Mouse (Mus musculus): ENCODE data around the gene Coq8a. TPM values are rescaled to one million over a fixed set of nuclear protein-coding genes. Genes with fewer than 3 reads are reported as not detected.

Coq8a gene
- polyA plus RNA-seq, 1 experiment: 179 TPM

GRCm38 (mm10) chr1:180183525-180184159, 15.8 kb downstream of the Coq8a start:
- Histone ChIP-seq H3K4me3 (ENCODE audit: insufficient read depth, low read depth, low read length) (no peak overlapping the region), H3K4me1 (ENCODE audit: control insufficient read depth, insufficient read depth, low read length) (peaks cover 56% of the 10 kb centered on the region), H3K27ac (ENCODE audit: insufficient read depth, low read depth, low read length) (no peak overlapping the region), H3K27me3 (replicated peaks; ENCODE audit: control insufficient read depth, insufficient read depth, low read length) (no peaks in the 10 kb centered on the region), H3K36me3 (ENCODE audit: control insufficient read depth, insufficient read depth, low read length) (no peaks in the 10 kb centered on the region)
- 57% methylated on average over 6 of the region's 6 CpGs for WGBS
- TF ChIP-seq CTCF (conservative IDR thresholded peaks at IDR 0.05; ENCODE audit: insufficient read depth, insufficient read length, low read depth, low read length) (no peak), POLR2A (IDR thresholded peaks at IDR 0.05; ENCODE audit: low read depth, low read length) (no peak)
- DNase-seq: peak; percentile 55

- peaks cover 64% of the 10 kb centered on the region for H3K4me1 ChIP-seq (ENCODE audit: control insufficient read depth, insufficient read depth, low read length)
- WGBS: 52% methylated on average over 3 of the region's 3 CpGs
- DNase-seq: peak; percentile 65
- no peaks in the 10 kb centered on the region for H3K27me3 ChIP-seq (replicated peaks; ENCODE audit: control insufficient read depth, insufficient read depth, low read length)
- no peak overlapping the region for H3K4me3 ChIP-seq (ENCODE audit: insufficient read depth, low read depth, low read length)
- 0 out of 2 replicates have a peak overlapping the region, but pooled peaks have one; percentile 25 for H3K27ac ChIP-seq (ENCODE audit: insufficient read depth, low read depth, low read length)
- no peaks in the 10 kb centered on the region for H3K36me3 ChIP-seq (ENCODE audit: control insufficient read depth, insufficient read depth, low read length)
- no peak for TF ChIP-seq CTCF (conservative IDR thresholded peaks at IDR 0.05; ENCODE audit: insufficient read depth, insufficient read length, low read depth, low read length)
- no peak for TF ChIP-seq POLR2A (IDR thresholded peaks at IDR 0.05; ENCODE audit: low read depth, low read length)
Observed at GRCm38 (mm10) chr1:180182731-180183130, 16.7 kb downstream of the Coq8a start.

- Histone ChIP-seq H3K27me3 (replicated peaks; ENCODE audit: control insufficient read depth, insufficient read depth, low read length) (no peaks in the 10 kb centered on the region), H3K27ac (ENCODE audit: insufficient read depth, low read depth, low read length) (no peak overlapping the region), H3K36me3 (ENCODE audit: control insufficient read depth, insufficient read depth, low read length) (no peaks in the 10 kb centered on the region), H3K4me1 (ENCODE audit: control insufficient read depth, insufficient read depth, low read length) (peaks cover 67% of the 10 kb centered on the region), H3K4me3 (ENCODE audit: insufficient read depth, low read depth, low read length) (no peak overlapping the region)
- 90% methylated on average over 9 of the region's 9 CpGs for whole genome bisulfite sequencing
- TF ChIP-seq POLR2A (IDR thresholded peaks at IDR 0.05; ENCODE audit: low read depth, low read length) (no peak), CTCF (conservative IDR thresholded peaks at IDR 0.05; ENCODE audit: insufficient read depth, insufficient read length, low read depth, low read length) (no peak)
- no peak for DNase-seq
Observed at GRCm38 (mm10) chr1:180181966-180182319, 17.5 kb downstream of the Coq8a start.

GRCm38 (mm10) chr1:180181304-180181965, 18.0 kb downstream of the Coq8a start:
- no peaks in the 10 kb centered on the region for H3K27me3 ChIP-seq (replicated peaks; ENCODE audit: control insufficient read depth, insufficient read depth, low read length)
- H3K27ac ChIP-seq (ENCODE audit: insufficient read depth, low read depth, low read length): no peak overlapping the region
- WGBS: 67% methylated on average over 7 of the region's 7 CpGs
- H3K36me3 ChIP-seq (ENCODE audit: control insufficient read depth, insufficient read depth, low read length): no peaks in the 10 kb centered on the region
- no peak for TF ChIP-seq CTCF (conservative IDR thresholded peaks at IDR 0.05; ENCODE audit: insufficient read depth, insufficient read length, low read depth, low read length)
- TF ChIP-seq POLR2A (IDR thresholded peaks at IDR 0.05; ENCODE audit: low read depth, low read length): no peak
- peaks cover 70% of the 10 kb centered on the region for H3K4me1 ChIP-seq (ENCODE audit: control insufficient read depth, insufficient read depth, low read length)
- H3K4me3 ChIP-seq (ENCODE audit: insufficient read depth, low read depth, low read length): no peak overlapping the region
- peak; percentile 79 for DNase-seq

- H3K4me3 ChIP-seq (ENCODE audit: insufficient read depth, low read depth, low read length): no peak overlapping the region
- no peaks in the 10 kb centered on the region for H3K36me3 ChIP-seq (ENCODE audit: control insufficient read depth, insufficient read depth, low read length)
- peaks cover 76% of the 10 kb centered on the region for H3K4me1 ChIP-seq (ENCODE audit: control insufficient read depth, insufficient read depth, low read length)
- H3K27ac ChIP-seq (ENCODE audit: insufficient read depth, low read depth, low read length): peak overlapping the region; percentile 14; the same call in 1 of the 2 replicates
- DNase-seq: no peak
- 29% methylated on average over 2 of the region's 2 CpGs for WGBS
- no peaks in the 10 kb centered on the region for H3K27me3 ChIP-seq (replicated peaks; ENCODE audit: control insufficient read depth, insufficient read depth, low read length)
- TF ChIP-seq POLR2A (IDR thresholded peaks at IDR 0.05; ENCODE audit: low read depth, low read length) (no peak), CTCF (conservative IDR thresholded peaks at IDR 0.05; ENCODE audit: insufficient read depth, insufficient read length, low read depth, low read length) (no peak)
Observed at GRCm38 (mm10) chr1:180179840-180180239, 19.6 kb downstream of the Coq8a start.

GRCm38 (mm10) chr1:180179100-180179499, 20.3 kb downstream of the Coq8a start:
- H3K27ac ChIP-seq (ENCODE audit: insufficient read depth, low read depth, low read length): no peak overlapping the region
- H3K4me3 ChIP-seq (ENCODE audit: insufficient read depth, low read depth, low read length): no peak overlapping the region
- TF ChIP-seq POLR2A (IDR thresholded peaks at IDR 0.05; ENCODE audit: low read depth, low read length) (no peak), CTCF (conservative IDR thresholded peaks at IDR 0.05; ENCODE audit: insufficient read depth, insufficient read length, low read depth, low read length) (no peak)
- WGBS: 68% methylated on average over 4 of the region's 4 CpGs
- DNase-seq: peak; percentile 55
- H3K36me3 ChIP-seq (ENCODE audit: control insufficient read depth, insufficient read depth, low read length): no peaks in the 10 kb centered on the region
- H3K27me3 ChIP-seq (replicated peaks; ENCODE audit: control insufficient read depth, insufficient read depth, low read length): no peaks in the 10 kb centered on the region
- H3K4me1 ChIP-seq (ENCODE audit: control insufficient read depth, insufficient read depth, low read length): peaks cover 74% of the 10 kb centered on the region

- no peak overlapping the region for H3K4me3 ChIP-seq (ENCODE audit: insufficient read depth, low read depth, low read length)
- no peaks in the 10 kb centered on the region for H3K27me3 ChIP-seq (replicated peaks; ENCODE audit: control insufficient read depth, insufficient read depth, low read length)
- TF ChIP-seq POLR2A (IDR thresholded peaks at IDR 0.05; ENCODE audit: low read depth, low read length) (no peak), CTCF (conservative IDR thresholded peaks at IDR 0.05; ENCODE audit: insufficient read depth, insufficient read length, low read depth, low read length) (no peak)
- 0 out of 2 replicates have a peak, but pooled peaks cover 1% of the 10 kb centered on the region for H3K36me3 ChIP-seq (ENCODE audit: control insufficient read depth, insufficient read depth, low read length)
- H3K27ac ChIP-seq (ENCODE audit: insufficient read depth, low read depth, low read length): no peak overlapping the region; the same call in 1 of the 2 replicates
- no peak for DNase-seq
- 55% methylated on average over 9 of the region's 9 CpGs for WGBS
- peaks cover 69% of the 10 kb centered on the region for H3K4me1 ChIP-seq (ENCODE audit: control insufficient read depth, insufficient read depth, low read length)
Observed at GRCm38 (mm10) chr1:180178340-180178739, 21.1 kb downstream of the Coq8a start.
